Mouse (Mus musculus): ENCODE results near the gene Ccdc6.

DNA sequence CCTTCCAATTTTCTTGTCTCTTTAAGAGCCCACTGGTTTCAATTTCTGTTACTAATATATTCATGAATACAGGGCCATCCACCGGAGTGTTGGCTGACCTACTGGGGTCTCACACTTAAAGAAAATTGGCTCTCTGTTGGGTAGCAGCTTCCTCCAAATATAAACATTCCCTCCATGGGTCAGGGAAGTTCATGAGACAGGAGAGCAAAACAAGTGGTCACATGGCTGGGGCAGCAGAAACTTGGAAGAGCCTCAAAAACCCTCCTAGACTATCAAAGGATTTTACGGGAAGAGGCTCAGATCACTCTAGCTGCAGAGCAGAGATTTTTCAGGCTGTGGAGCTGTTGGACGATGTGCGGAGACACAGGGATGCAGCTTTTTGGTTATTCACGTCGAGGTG, 128.8 kb downstream of the Ccdc6 start:
- no peak for TF ChIP-seq CTCF (IDR thresholded peaks at IDR 0.05; ENCODE audit: control insufficient read depth, insufficient read depth, insufficient replicate concordance, low read depth, low read length)
- no peak for TF ChIP-seq POLR2A (IDR thresholded peaks at IDR 0.05; ENCODE audit: control insufficient read depth, low read depth, low read length)
